Mouse (Mus musculus) G1E (cell line): ENCODE measurements around the gene Tbc1d9b. TPM values are rescaled to one million over a fixed set of nuclear protein-coding genes. Genes with fewer than 3 reads are reported as not detected.
A peak's percentile ranks its signal among the peaks of the same experiment; 100 is the strongest.

Experiments used
- ATAC-seq: 2 replicates; pipeline ENCODE4 v1.8.0; 2016; ENCODE audit warnings: mild to moderate bottlenecking; ENCODE audit not compliant: insufficient number of reproducible peaks, poor library complexity, low FRiP score, severe bottlenecking; ENCODE audit errors: extremely low read depth
- DNase-seq: peaks from one replicate; pipeline ENCODE4 v3.0.0; 2012; ENCODE audit warnings: low spot score
- H3K27me3 ChIP-seq: 2 replicates; pipeline ENCODE4 v1.6.1; 2012; ENCODE audit warnings: mild to moderate bottlenecking, low read length, inconsistent platforms; ENCODE audit not compliant: insufficient read depth
- H3K36me3 ChIP-seq: replicated peaks from 2 replicates; pipeline ENCODE3; 2012; ENCODE audit warnings: mild to moderate bottlenecking, inconsistent platforms
- H3K4me1 ChIP-seq: 2 replicates; pipeline ENCODE4 v1.6.1; 2012; ENCODE audit warnings: low read depth, low read length, inconsistent platforms, mixed read lengths; ENCODE audit not compliant: insufficient read depth
- H3K4me3 ChIP-seq: 2 replicates; pipeline ENCODE4 v1.5.1; 2012; ENCODE audit warnings: low read depth, mild to moderate bottlenecking, inconsistent platforms, low read length, moderate library complexity, mixed read lengths
- H3K9me3 ChIP-seq: replicated peaks from 2 replicates; pipeline ENCODE4 v1.6.1; 2012; ENCODE audit warnings: inconsistent platforms
- CTCF ChIP-seq: IDR thresholded peaks from 2 replicates; pipeline ENCODE4 v1.5.1; 2012; ENCODE audit warnings: low read depth, low read length, inconsistent platforms, mixed read lengths
- GATA1 ChIP-seq: IDR thresholded peaks from 2 replicates; pipeline ENCODE4 v1.6.1; 2012; ENCODE audit warnings: borderline replicate concordance, low read length, inconsistent platforms, mixed read lengths
- GATA2 ChIP-seq: IDR thresholded peaks from 2 replicates; pipeline ENCODE4 v1.6.1; 2012; ENCODE audit warnings: low read depth, low read length, inconsistent platforms, borderline replicate concordance
- POLR2AphosphoS5 ChIP-seq: IDR thresholded peaks from 2 replicates; pipeline ENCODE4 v1.6.1; 2012; ENCODE audit warnings: low read depth, low read length, inconsistent platforms; ENCODE audit not compliant: insufficient replicate concordance
- TAL1 ChIP-seq: conservative IDR thresholded peaks from 2 replicates; pipeline ENCODE4 v1.6.1; 2012; ENCODE audit warnings: low read depth, low read length, inconsistent platforms, mixed read lengths
- polyA plus RNA-seq: library from polyadenylated mRNA; stranded (reverse); fragments of >175 nt; gene quantifications from 2 replicates; pipeline ENCODE4 v1.2.3, GENCODE M21; 2012
- total RNA-seq, 2 experiments: library from RNA; stranded (forward) in 1 of 2; stranded (reverse) in 1 of 2; fragments of 200-1000 nt in 1 of 2; fragments of >200 nt in 1 of 2; fragmentation: Nextera tagmentation in 1 of 2; gene quantifications; 2 replicates each; pipeline ENCODE4 v1.2.3; 2014 to 2017

The Tbc1d9b gene
- total and polyA plus RNA-seq, 3 experiments: 97.7 to 137 (median 113) TPM

- ATAC-seq (no peak), DNase-seq (no peak)
- Histone ChIP-seq H3K4me3 (no peak overlapping the region), H3K36me3 (peaks cover 67% of the 10 kb centered on the region), H3K27me3 (no peaks in the 10 kb centered on the region), H3K9me3 (no peaks in the 10 kb centered on the region), H3K4me1 (peaks cover 51% of the 10 kb centered on the region)
- TF ChIP-seq TAL1 (no peak), GATA1 (no peak)
Measured at GRCm38 (mm10) chr11:50207344-50207743, 76.1 kb downstream of the Tbc1d9b start.

GRCm38 (mm10) chr11:50208039-50208438, 76.8 kb downstream of the Tbc1d9b start:
- Histone ChIP-seq H3K36me3 (peaks cover 65% of the 10 kb centered on the region), H3K27me3 (no peaks in the 10 kb centered on the region), H3K4me1 (peaks cover 58% of the 10 kb centered on the region), H3K9me3 (no peaks in the 10 kb centered on the region), H3K4me3 (no peak overlapping the region)
- ATAC-seq: no peak
- TF ChIP-seq GATA2 (no peak), CTCF (no peak), GATA1 (no peak), TAL1 (no peak), POLR2AphosphoS5 (no peak)
- no peak for DNase-seq

- peaks cover 58% of the 10 kb centered on the region for H3K4me1 ChIP-seq
- H3K4me3 ChIP-seq: peak overlapping the region; percentile 92
- TF ChIP-seq CTCF: no peak
- no peak for TF ChIP-seq GATA2
- TF ChIP-seq TAL1: no peak
- no peak for TF ChIP-seq POLR2AphosphoS5
- no peak for TF ChIP-seq GATA1
- no peaks in the 10 kb centered on the region for H3K27me3 ChIP-seq
- no peaks in the 10 kb centered on the region for H3K9me3 ChIP-seq
- H3K36me3 ChIP-seq: peaks cover 49% of the 10 kb centered on the region
- ATAC-seq (peak; percentile 94), DNase-seq (peak; percentile 92)
Measured at GRCm38 (mm10) chr11:50210101-50210504, 78.9 kb downstream of the Tbc1d9b start.

- TF ChIP-seq TAL1: no peak
- TF ChIP-seq GATA1: no peak
- no peak for TF ChIP-seq GATA2
- TF ChIP-seq POLR2AphosphoS5: 0 out of 2 replicates have a peak, but pooled peaks have one; percentile 22
- no peak for TF ChIP-seq CTCF
- no peaks in the 10 kb centered on the region for H3K27me3 ChIP-seq
- DNase-seq (peak; percentile 79), ATAC-seq (no peak)
- H3K9me3 ChIP-seq: no peaks in the 10 kb centered on the region
- H3K4me1 ChIP-seq: peaks cover 64% of the 10 kb centered on the region
- H3K4me3 ChIP-seq: peak within 1 kb of the TSS; percentile 92
- H3K36me3 ChIP-seq: peaks cover 49% of the 10 kb centered on the region
Measured at GRCm38 (mm10) chr11:50210505-50211151, 79.4 kb downstream of the Tbc1d9b start, which contains the start of the genes Sqstm1 and Mgat4b. Gene Sqstm1 (minus strand): TSS chr11:50210827. Gene Mgat4b (plus strand): TSS chr11:50210890.

- peaks cover 72% of the 10 kb centered on the region for H3K4me1 ChIP-seq
- DNase-seq (no peak), ATAC-seq (no peak)
- H3K9me3 ChIP-seq: no peaks in the 10 kb centered on the region
- H3K36me3 ChIP-seq: peaks cover 49% of the 10 kb centered on the region
- H3K27me3 ChIP-seq: no peaks in the 10 kb centered on the region
- no peak for TF ChIP-seq TAL1
- TF ChIP-seq GATA2: no peak
- no peak for TF ChIP-seq POLR2AphosphoS5
- TF ChIP-seq GATA1: no peak
- no peak for TF ChIP-seq CTCF
- peak overlapping the region; percentile 92 for H3K4me3 ChIP-seq
Measured at GRCm38 (mm10) chr11:50211322-50212059, 80.3 kb downstream of the Tbc1d9b start.

GRCm38 (mm10) chr11:50212060-50212739, 81.0 kb downstream of the Tbc1d9b start:
- Histone ChIP-seq H3K4me3 (no peak overlapping the region), H3K9me3 (no peaks in the 10 kb centered on the region), H3K27me3 (no peaks in the 10 kb centered on the region), H3K4me1 (peaks cover 74% of the 10 kb centered on the region), H3K36me3 (peaks cover 49% of the 10 kb centered on the region)
- no peak for DNase-seq
- TF ChIP-seq GATA2 (no peak), TAL1 (no peak), GATA1 (no peak), CTCF (no peak), POLR2AphosphoS5 (no peak)
- no peak for ATAC-seq
